Mouse (Mus musculus) CH12.LX (cell line): ENCODE measurements around the gene Prss58. TPM values are rescaled to one million over a fixed set of nuclear protein-coding genes. Genes with fewer than 3 reads are reported as not detected.

Source experiments
- DNase-seq: peaks from one replicate; pipeline ENCODE4 v3.0.0-alpha.2; 2013; ENCODE audit errors: extremely low read depth
- H3K27ac ChIP-seq: 2 replicates; pipeline ENCODE4 v1.5.1; 2012; ENCODE audit warnings: low read depth, mild to moderate bottlenecking, control low read depth, moderate library complexity; ENCODE audit not compliant: insufficient read depth
- H3K27me3 ChIP-seq: replicated peaks from 2 replicates; pipeline ENCODE3; 2012; ENCODE audit warnings: inconsistent platforms
- H3K36me3 ChIP-seq, 2 experiments: replicated peaks in 1 of 2; 2 replicates each; pipeline versions ENCODE3 to v1.6.1; 2012; ENCODE audit warnings: inconsistent platforms in 1 of 2, low read length in 1 of 2, mild to moderate bottlenecking in 1 of 2, mixed read lengths in 1 of 2, moderate library complexity in 1 of 2; ENCODE audit not compliant: control insufficient read depth in 1 of 2, insufficient read depth in 1 of 2
- H3K4me1 ChIP-seq, 2 experiments: 2 replicates each; pipeline ENCODE4 v1.6.1; 2012; ENCODE audit warnings: inconsistent platforms in 1 of 2, moderate library complexity in 1 of 2; ENCODE audit not compliant: insufficient read depth in 2 of 2, control insufficient read depth in 1 of 2
- H3K4me2 ChIP-seq: 2 replicates; pipeline ENCODE4 v1.6.1; 2012; ENCODE audit warnings: low read depth, mild to moderate bottlenecking, control low read depth; ENCODE audit not compliant: poor library complexity, insufficient read depth, severe bottlenecking
- H3K4me3 ChIP-seq, 3 experiments: fragments of 150-350 bp in 1 of 3; sonication (generic) in 1 of 3; replicated peaks in 1 of 3; 2 replicates each; pipeline versions ENCODE3 to v1.5.1; 2011 to 2012; ENCODE audit warnings: low read depth in 2 of 3, low read length in 2 of 3, mild to moderate bottlenecking in 2 of 3, moderate library complexity in 2 of 3, control low read depth in 1 of 3, improper control_type of control experiment in 1 of 3, inconsistent platforms in 1 of 3, mixed read lengths in 1 of 3; ENCODE audit not compliant: poor library complexity in 1 of 3
- H3K79me2 ChIP-seq: replicated peaks from 2 replicates; pipeline ENCODE4 v1.6.1; 2012; ENCODE audit warnings: mild to moderate bottlenecking, moderate library complexity; ENCODE audit not compliant: control insufficient read depth, poor library complexity, insufficient read depth, severe bottlenecking; ENCODE audit errors: extremely low read depth
- H3K9ac ChIP-seq: 2 replicates; pipeline ENCODE4 v1.6.1; 2012; ENCODE audit warnings: low read depth, mild to moderate bottlenecking, control low read depth, moderate library complexity; ENCODE audit not compliant: insufficient read depth
- H3K9me3 ChIP-seq: replicated peaks from 2 replicates; pipeline ENCODE3; 2012; ENCODE audit warnings: low read length, inconsistent platforms, mixed read lengths
- BHLHE40 ChIP-seq: IDR thresholded peaks from 2 replicates; pipeline ENCODE4 v1.6.1; 2011; ENCODE audit warnings: mild to moderate bottlenecking, low read depth, low read length, improper control_type of control experiment
- CHD1 ChIP-seq: IDR thresholded peaks from 2 replicates; pipeline ENCODE4 v1.6.1; 2012; ENCODE audit warnings: low read depth, low read length, improper control_type of control experiment, inconsistent platforms
- CTCF ChIP-seq, 2 experiments: IDR thresholded peaks in 1 of 2; conservative IDR thresholded peaks in 1 of 2; 2 replicates each; pipeline ENCODE4 v1.5.1; 2011 to 2012; ENCODE audit warnings: low read depth in 2 of 2, low read length in 2 of 2, improper control_type of control experiment in 1 of 2, inconsistent platforms in 1 of 2, mild to moderate bottlenecking in 1 of 2, moderate library complexity in 1 of 2
- IRF4 ChIP-seq: IDR thresholded peaks from 2 replicates; pipeline ENCODE4 v1.6.1; 2014; ENCODE audit warnings: low read depth, mild to moderate bottlenecking, inconsistent platforms, low read length, improper control_type of control experiment
- JUN ChIP-seq: IDR thresholded peaks from 2 replicates; pipeline ENCODE4 v1.6.1; 2011; ENCODE audit warnings: low read depth, mild to moderate bottlenecking, low read length, improper control_type of control experiment, moderate library complexity; ENCODE audit not compliant: insufficient read depth
- JUND ChIP-seq: conservative IDR thresholded peaks from 2 replicates; pipeline ENCODE4 v1.6.1; 2011; ENCODE audit warnings: low read depth, low read length, improper control_type of control experiment
- KAT2A ChIP-seq: IDR thresholded peaks from 2 replicates; pipeline ENCODE4 v1.6.1; 2012; ENCODE audit warnings: low read length, improper control_type of control experiment, inconsistent platforms; ENCODE audit not compliant: insufficient replicate concordance
- MAZ ChIP-seq: IDR thresholded peaks from 2 replicates; pipeline ENCODE4 v1.6.1; 2012; ENCODE audit warnings: low read depth, mild to moderate bottlenecking, inconsistent platforms, low read length, improper control_type of control experiment, moderate library complexity
- MXI1 ChIP-seq: IDR thresholded peaks from 2 replicates; pipeline ENCODE4 v1.6.1; 2011; ENCODE audit warnings: mild to moderate bottlenecking, low read depth, low read length, improper control_type of control experiment
- MYC ChIP-seq: IDR thresholded peaks from 2 replicates; pipeline ENCODE4 v1.6.1; 2011; ENCODE audit warnings: low read depth, mild to moderate bottlenecking, improper control_type of control experiment, low read length
- NELFE ChIP-seq: IDR thresholded peaks from 2 replicates; pipeline ENCODE4 v1.6.1; 2011; ENCODE audit warnings: low read depth, low read length, improper control_type of control experiment
- PAX5 ChIP-seq: IDR thresholded peaks from 2 replicates; pipeline ENCODE4 v1.6.1; 2012; ENCODE audit warnings: low read length, inconsistent platforms, mixed read lengths
- POLR2A ChIP-seq: IDR thresholded peaks from 2 replicates; pipeline ENCODE4 v1.6.1; 2011; ENCODE audit warnings: low read depth, mild to moderate bottlenecking, improper control_type of control experiment, low read length
- POLR2AphosphoS2 ChIP-seq: IDR thresholded peaks from 2 replicates; pipeline ENCODE4 v1.6.1; 2011; ENCODE audit warnings: low read depth, low read length, improper control_type of control experiment
- RAD21 ChIP-seq: IDR thresholded peaks from 2 replicates; pipeline ENCODE4 v1.6.1; 2011; ENCODE audit warnings: low read depth, mild to moderate bottlenecking, low read length, improper control_type of control experiment, moderate library complexity
- RCOR1 ChIP-seq: conservative IDR thresholded peaks from 2 replicates; pipeline ENCODE4 v1.6.1; 2012; ENCODE audit warnings: low read depth, mild to moderate bottlenecking, inconsistent platforms, low read length, improper control_type of control experiment
- UBTF ChIP-seq: IDR thresholded peaks from 2 replicates; pipeline ENCODE4 v1.6.1; 2012; ENCODE audit warnings: low read depth, mild to moderate bottlenecking, inconsistent platforms, low read length, improper control_type of control experiment, moderate library complexity
- USF1 ChIP-seq: IDR thresholded peaks from 2 replicates; pipeline ENCODE4 v1.6.1; 2014; ENCODE audit warnings: low read depth, mild to moderate bottlenecking, inconsistent platforms, low read length, improper control_type of control experiment
- ZC3H11A ChIP-seq: IDR thresholded peaks from 2 replicates; pipeline ENCODE4 v1.6.1; 2012; ENCODE audit warnings: low read depth, mild to moderate bottlenecking, inconsistent platforms, low read length, improper control_type of control experiment
- ZMIZ1 ChIP-seq: IDR thresholded peaks from 2 replicates; pipeline ENCODE4 v1.6.1; 2012; ENCODE audit warnings: low read depth, mild to moderate bottlenecking, inconsistent platforms, low read length, improper control_type of control experiment
- ZNF384 ChIP-seq: IDR thresholded peaks from 2 replicates; pipeline ENCODE4 v1.6.1; 2012; ENCODE audit warnings: low read depth, low read length, improper control_type of control experiment, inconsistent platforms
- dilution Hi-C: fragments of 300-500 bp; cut with MboI; formaldehyde crosslinking; loops from 2 replicates; pipeline ENCODE4 v1.14.3; 2020; ENCODE audit warnings: low sequenced_read_pairs; ENCODE audit not compliant: extremely low pct_unique_long_range_greater_than_20kb, extremely low pct_ligation_motif_present
- in situ Hi-C: fragments of 300-500 bp; cut with MboI; formaldehyde crosslinking; loops from 3 replicates; pipeline ENCODE4 v1.14.3; 2019; ENCODE audit warnings: low sequenced_read_pairs, low pct_ligation_motif_present, low pct_unique_long_range_greater_than_20kb, mixed read lengths
- polyA plus RNA-seq: library from polyadenylated mRNA; unstranded; fragments of >175 nt; gene quantifications from 2 replicates; pipeline ENCODE4 v1.2.1, GENCODE M21; 2012; ENCODE audit warnings: low read depth; ENCODE audit not compliant: insufficient read length
- total RNA-seq, 2 experiments: library from RNA; depleted of rRNA; stranded (reverse); fragments of 300-350 nt in 1 of 2; fragments of >200 nt in 1 of 2; gene quantifications; 2 replicates each; pipeline ENCODE4 v1.2.3; 2012 to 2014

The Prss58 gene
- not detected in 2 replicates for total RNA-seq (2012; rRNA removed)
- not detected in 2 replicates for total RNA-seq (2014; rRNA removed)
- polyA plus RNA-seq: not detected in 2 replicates

- dilution Hi-C loops (no loop called here), in situ Hi-C loops (no loop called here)
- no peak within 1 kb of the TSS for H3K4me2 ChIP-seq
- TF ChIP-seq ZC3H11A: no peak
- no peak for TF ChIP-seq CTCF (conservative IDR thresholded peaks at IDR 0.05 in 1 of 2, IDR thresholded peaks at IDR 0.05 in 1 of 2; ENCODE audit: low read depth in 2 of 2, low read length in 2 of 2)
- TF ChIP-seq ZMIZ1: no peak
- no peak for TF ChIP-seq MXI1
- TF ChIP-seq NELFE: no peak
- TF ChIP-seq USF1: no peak
- TF ChIP-seq KAT2A: no peak
- no peak for TF ChIP-seq BHLHE40
- no peak for TF ChIP-seq MAZ
- TF ChIP-seq JUND: no peak
- TF ChIP-seq, all 38 proteins: peak for 0
- DNase-seq: no peak
- H3K79me2 ChIP-seq: no peaks in the 10 kb centered on the region
- H3K9ac ChIP-seq: no peak within 1 kb of the TSS
- H3K4me1 ChIP-seq: peaks cover 0 to 4% of the 10 kb centered on the region in 2 experiments; a peak in 2 of 4 replicates
- H3K9me3 ChIP-seq: no peaks in the 10 kb centered on the region
- no peaks in the 10 kb centered on the region for H3K27me3 ChIP-seq
- H3K27ac ChIP-seq: no peak within 1 kb of the TSS
- no peaks in the 10 kb centered on the region for H3K36me3 ChIP-seq
- H3K4me3 ChIP-seq: no peak within 1 kb of the TSS
These were observed at the start of gene Prss58 for GRCm38 (mm10) chr6:40900287-40900686. TSS of gene Prss58 (minus strand) at chr6:40900387.

DNA sequence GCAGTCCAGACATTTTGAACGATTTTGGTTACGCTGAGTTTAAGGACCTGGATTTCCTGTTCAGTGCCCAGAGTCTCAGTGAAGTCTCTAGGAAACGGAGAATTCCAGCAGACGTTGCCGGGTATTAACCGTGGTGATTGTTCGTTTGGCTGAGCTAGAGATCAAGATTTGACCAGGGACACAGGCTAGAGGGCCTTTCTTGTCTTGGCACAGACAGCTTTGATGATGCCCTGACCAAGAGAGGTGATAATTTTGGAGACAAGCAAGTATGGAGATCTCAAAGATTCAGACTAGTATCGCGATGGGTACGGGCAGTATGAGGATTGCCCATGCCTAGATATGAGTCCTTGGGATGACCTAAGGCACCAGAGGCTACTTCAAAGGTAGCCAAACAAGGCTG is 40.3 kb upstream of the Prss58 start, which contains the start of gene 1700074P13Rik:
TSS of gene 1700074P13Rik (minus strand) at position 101 of the 400 bp plus-strand sequence.
- Histone ChIP-seq H3K79me2 (no peaks in the 10 kb centered on the region), H3K27ac (no peak within 1 kb of the TSS), H3K4me1 (no peaks in the 10 kb centered on the region), H3K4me3 (no peak within 1 kb of the TSS), H3K4me2 (no peak within 1 kb of the TSS), H3K9me3 (no peaks in the 10 kb centered on the region), H3K9ac (no peak within 1 kb of the TSS), H3K36me3 (no peaks in the 10 kb centered on the region)
- no peak for DNase-seq
- in situ Hi-C loops: no loop called here
- TF ChIP-seq RCOR1 (no peak), CHD1 (no peak), PAX5 (no peak), UBTF (no peak), RAD21 (no peak), ZNF384 (no peak), POLR2A (no peak), JUND (no peak), IRF4 (no peak), POLR2AphosphoS2 (no peak), JUN (no peak), MYC (no peak)
- TF ChIP-seq, all 38 proteins: peak for 0
- dilution Hi-C loops: no loop called here
- no peaks in the 10 kb centered on the region for H3K27me3 ChIP-seq
